Mouse (Mus musculus) right cerebral cortex, adult 18-20 months (tissue): Measurements from ENCODE around the gene Edem1.
"Not testable (repeated sequence)": the region's sequence is repeated elsewhere in the genome, so short reads cannot be mapped to it uniquely, and the experiment has no call there.

Experiments used
- DNase-seq: peaks from one replicate; pipeline ENCODE4 v3.0.0; 2022; ENCODE audit warnings: mixed read lengths

The Edem1 gene

GRCm38 (mm10) chr6:108829386-108830370 lies 1.2 kb downstream of the Edem1 start:
- DNase-seq: no peak

GRCm38 (mm10) chr6:108832170-108832569 lies 3.7 kb downstream of the Edem1 start:
- DNase-seq: no peak

- DNase-seq: no peak
These were observed 4.5 kb downstream of the Edem1 start for GRCm38 (mm10) chr6:108832989-108833388.

GRCm38 (mm10) chr6:108833963-108834697 lies 5.7 kb downstream of the Edem1 start:
- no peak for DNase-seq

GRCm38 (mm10) chr6:108835765-108836691 lies 7.6 kb downstream of the Edem1 start:
- no peak for DNase-seq

- DNase-seq: no peak
These were observed 8.6 kb downstream of the Edem1 start for GRCm38 (mm10) chr6:108837081-108837480.

- no peak for DNase-seq
These were observed 9.5 kb downstream of the Edem1 start for GRCm38 (mm10) chr6:108837958-108838357.

- DNase-seq: no peak
These were observed 11.0 kb downstream of the Edem1 start for GRCm38 (mm10) chr6:108839432-108839831.

GRCm38 (mm10) chr6:108840861-108841640 lies 12.6 kb downstream of the Edem1 start:
- no peak for DNase-seq

GRCm38 (mm10) chr6:108843664-108844063 lies 15.2 kb downstream of the Edem1 start:
- no peak for DNase-seq

GRCm38 (mm10) chr6:108844093-108844492 lies 15.7 kb downstream of the Edem1 start:
- DNase-seq: no peak

GRCm38 (mm10) chr6:108844771-108845170 lies 16.3 kb downstream of the Edem1 start:
- no peak for DNase-seq

GRCm38 (mm10) chr6:108852088-108852670 lies 23.7 kb downstream of the Edem1 start:
- DNase-seq: no peak

- no peak for DNase-seq
These were observed 24.5 kb downstream of the Edem1 start for GRCm38 (mm10) chr6:108852986-108853385.

- DNase-seq: no peak
These were observed 30.1 kb downstream of the Edem1 start for GRCm38 (mm10) chr6:108858583-108858982.

- no peak for DNase-seq
These were observed 32.8 kb downstream of the Edem1 start for GRCm38 (mm10) chr6:108861226-108861625.

- no peak for DNase-seq
These were observed 34.1 kb downstream of the Edem1 start for GRCm38 (mm10) chr6:108862548-108862947.

GRCm38 (mm10) chr6:108866317-108866716 lies 37.9 kb downstream of the Edem1 start:
- no peak for DNase-seq

GRCm38 (mm10) chr6:108869031-108869430 lies 40.6 kb downstream of the Edem1 start:
- not testable (repeated sequence) for DNase-seq

GRCm38 (mm10) chr6:108870421-108870820 lies 42.0 kb downstream of the Edem1 start:
- no peak for DNase-seq

GRCm38 (mm10) chr6:108871251-108871650 lies 42.8 kb downstream of the Edem1 start:
- DNase-seq: no peak
